In the genomic region with DNA sequence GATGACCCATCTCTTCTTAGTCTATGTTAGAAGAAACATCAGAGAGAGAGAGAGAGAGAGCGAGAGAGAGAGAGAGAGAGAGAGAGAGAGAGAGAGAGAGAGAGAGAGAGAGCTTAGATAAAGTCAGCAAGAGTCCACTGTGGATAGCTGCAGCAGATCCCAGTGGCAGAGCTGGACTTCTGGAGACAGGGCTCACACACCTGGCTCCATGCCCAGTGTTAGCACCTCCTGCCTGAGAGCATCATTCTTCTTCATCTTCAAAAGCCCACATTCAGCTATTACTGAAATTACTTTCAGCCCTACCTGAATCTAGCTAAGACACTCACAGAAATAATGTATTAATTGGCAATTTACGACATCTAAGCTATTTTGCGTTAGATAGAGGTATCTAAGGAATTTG, we compare ENCODE assay signal across 13 mouse cellular contexts.
DNase-seq lines count a peak whose midpoint lies in the region; ATAC-seq and TF ChIP-seq lines count a peak whose summit lies in the region.
"Had no signal": no experiment of that assay in that cellular context is flagged by ENCODE, and none has a peak within 500 bp of the region (broad histone marks: within the 10 kb centered on the region; RNA-seq: fewer than 3 reads in every experiment).

No protein-coding gene starts in this region.

- no peak for TF ChIP-seq CTCF in hindbrain, postnatal 0 days (IDR thresholded peaks at IDR 0.05; ENCODE audit: low read depth)

- H3K36me3 ChIP-seq in hindbrain, postnatal 0 days (ENCODE audit: insufficient read depth, low read length), result no peaks in the 10 kb centered on the region
- H3K36me3 ChIP-seq in hindbrain, embryonic 13.5 days, result no peaks in the 10 kb centered on the region
- H3K36me3 ChIP-seq: neural tube, embryonic 13.5 days had no signal

- no peak overlapping the region for H3K4me3 ChIP-seq in hindbrain, postnatal 0 days (ENCODE audit: low read length)
- no peak overlapping the region for H3K4me3 ChIP-seq in hindbrain, embryonic 13.5 days
- H3K4me3 ChIP-seq: erythroblast, embryonic 14.5 days; neural tube, embryonic 13.5 days had no signal

- no peak overlapping the region for H3K9ac ChIP-seq in hindbrain, postnatal 0 days (replicated peaks; ENCODE audit: low read length)
- no peak overlapping the region for H3K9ac ChIP-seq in hindbrain, embryonic 13.5 days
- H3K9ac ChIP-seq: neural tube, embryonic 13.5 days had no signal

- no peak overlapping the region for H3K4me2 ChIP-seq in hindbrain, postnatal 0 days (ENCODE audit: low read depth, low read length)
- no peak overlapping the region for H3K4me2 ChIP-seq in hindbrain, embryonic 13.5 days
- H3K4me2 ChIP-seq: neural tube, embryonic 13.5 days had no signal

- H3K27ac ChIP-seq in hindbrain, postnatal 0 days, result no peak overlapping the region
- H3K27ac ChIP-seq in hindbrain, embryonic 13.5 days, result no peak overlapping the region
- H3K27ac ChIP-seq: neural tube, embryonic 13.5 days; stomach, postnatal 0 days had no signal

- 75% methylated on average over 3 of the region's 3 CpGs for WGBS in hindbrain, postnatal 0 days
- 88% methylated on average over 2 of the region's 3 CpGs for WGBS in hindbrain, embryonic 13.5 days

- no peak for ATAC-seq in hindbrain, postnatal 0 days
- ATAC-seq in hindbrain, embryonic 13.5 days (ENCODE audit: low FRiP score), result no peak

- no peaks in the 10 kb centered on the region for H3K9me3 ChIP-seq in hindbrain, postnatal 0 days (ENCODE audit: low read length)
- H3K9me3 ChIP-seq in hindbrain, embryonic 13.5 days, result no peaks in the 10 kb centered on the region
- H3K9me3 ChIP-seq: neural tube, embryonic 13.5 days had no signal

- no peaks in the 10 kb centered on the region for H3K27me3 ChIP-seq in hindbrain, postnatal 0 days (ENCODE audit: insufficient read depth, low read length)
- 0 out of 2 replicates have a peak, but pooled peaks cover 4% of the 10 kb centered on the region for H3K27me3 ChIP-seq in hindbrain, embryonic 13.5 days
- H3K27me3 ChIP-seq: neural tube, embryonic 13.5 days had no signal

- DNase-seq in adrenal gland, adult 2 months, result peak; percentile 36
- no peak for DNase-seq in adrenal gland, adult 8-10 months
- peak; percentile 25 for DNase-seq in hindbrain, postnatal 0 days (ENCODE audit: low spot score)
- peak; percentile 65 for DNase-seq in 3T3-L1 (ENCODE audit: low read depth, low spot score)
- peak; percentile 56 to 69 for DNase-seq in cerebellum, postnatal 10 days
- no peak for DNase-seq in urinary bladder, postnatal 25 days (ENCODE audit: low spot score)
- no peak for DNase-seq in layer of hippocampus, adult 9-10 months (ENCODE audit: low spot score)
- DNase-seq: lung, adult 2 months; right cerebral cortex, postnatal 4 days had no signal

- H3K4me1 ChIP-seq in hindbrain, postnatal 0 days (ENCODE audit: insufficient read depth, low read length), result no peaks in the 10 kb centered on the region
- H3K4me1 ChIP-seq in hindbrain, embryonic 13.5 days (replicated peaks), result peaks cover 15% of the 10 kb centered on the region

Comparison
In these comparisons a context has a peak if more than half of its experiments do, and no peak if none do; other contexts are left out.
1. DNase-seq: peak in adrenal gland, adult 2 months (single experiment), hindbrain, postnatal 0 days (single experiment), 3T3-L1 (single experiment) and cerebellum, postnatal 10 days (2 of 2); none in adrenal gland, adult 8-10 months (single experiment), urinary bladder, postnatal 25 days (single experiment) and layer of hippocampus, adult 9-10 months (single experiment).